Mouse (Mus musculus) spleen, embryonic (tissue): ENCODE data around the gene Atad2b.
"Not testable (repeated sequence)": the region's sequence is repeated elsewhere in the genome, so short reads cannot be mapped to it uniquely, and the experiment has no call there.

Experiments
- CTCF ChIA-PET: fragments of 350-600 bp; sonication (Branson Sonifier 250); formaldehyde crosslinking; loops from one replicate; lab custom pipeline; 2022; lab: Charles Lee

Atad2b gene

GRCm38 (mm10) chr12:4908391-4908790, 8.8 kb upstream of the Atad2b start:
- CTCF ChIA-PET, result interaction anchor here (0.6 kb wide), 1 partner anchor 52 kb away, joined by 5 read pairs; no protein-coding TSS in a partner anchor

- CTCF ChIA-PET, result not testable (repeated sequence)
Measured at GRCm38 (mm10) chr12:4910496-4910895, 6.7 kb upstream of the Atad2b start.

- CTCF ChIA-PET, result interaction anchor here (0.6 kb wide), 1 partner anchor 973 kb away, joined by 3 read pairs; no protein-coding TSS in a partner anchor
Measured at GRCm38 (mm10) chr12:4911716-4912115, 5.4 kb upstream of the Atad2b start.

- CTCF ChIA-PET, result interaction anchor here (0.7 kb wide), 1 partner anchor 28 kb away, joined by 4 read pairs; no protein-coding TSS in a partner anchor
Measured at GRCm38 (mm10) chr12:4914441-4914840, 2.7 kb upstream of the Atad2b start.

GRCm38 (mm10) chr12:4914944-4915343, 2.2 kb upstream of the Atad2b start:
- CTCF ChIA-PET, result interaction anchor here (0.7 kb wide), 1 partner anchor 29 kb away, joined by 4 read pairs; no protein-coding TSS in a partner anchor

- CTCF ChIA-PET, result interaction anchor here (0.9 kb wide), 1 partner anchor 12 kb away, joined by 3 read pairs; no protein-coding TSS in a partner anchor
Measured at GRCm38 (mm10) chr12:4917805-4918591, 845 bp downstream of the Atad2b start.

GRCm38 (mm10) chr12:4928197-4928596, 11.0 kb downstream of the Atad2b start:
- CTCF ChIA-PET, result interaction anchor here (0.6 kb wide), 1 partner anchor 1132 kb away, joined by 6 read pairs; no protein-coding TSS in a partner anchor

- CTCF ChIA-PET, result no interaction called here
Measured at GRCm38 (mm10) chr12:4930820-4931548, 13.8 kb downstream of the Atad2b start.

- CTCF ChIA-PET, result interaction anchor here (1.0 kb wide), 1 partner anchor 12 kb away, joined by 3 read pairs; no protein-coding TSS in a partner anchor
Measured at GRCm38 (mm10) chr12:4952272-4952671, 35.1 kb downstream of the Atad2b start.

GRCm38 (mm10) chr12:4953156-4953555, 36.0 kb downstream of the Atad2b start:
- CTCF ChIA-PET, result interaction anchor here (1.0 kb wide), 1 partner anchor 11 kb away, joined by 3 read pairs; no protein-coding TSS in a partner anchor

GRCm38 (mm10) chr12:4972939-4973338, 55.8 kb downstream of the Atad2b start:
- CTCF ChIA-PET, result no interaction called here

- CTCF ChIA-PET, result no interaction called here
Measured at GRCm38 (mm10) chr12:4978324-4978723, 61.2 kb downstream of the Atad2b start.

- CTCF ChIA-PET, result no interaction called here
Measured at GRCm38 (mm10) chr12:4996981-4997380, 79.8 kb downstream of the Atad2b start.

GRCm38 (mm10) chr12:5005338-5005737, 88.2 kb downstream of the Atad2b start:
- CTCF ChIA-PET, result no interaction called here

GRCm38 (mm10) chr12:5005776-5006175, 88.6 kb downstream of the Atad2b start:
- CTCF ChIA-PET, result not testable (repeated sequence)

GRCm38 (mm10) chr12:5008638-5009037, 91.5 kb downstream of the Atad2b start:
- CTCF ChIA-PET, result not testable (repeated sequence)

GRCm38 (mm10) chr12:5025226-5025861, 108.2 kb downstream of the Atad2b start:
- CTCF ChIA-PET, result no interaction called here

- CTCF ChIA-PET, result no interaction called here
Measured at GRCm38 (mm10) chr12:5029035-5029434, 111.9 kb downstream of the Atad2b start.

- CTCF ChIA-PET, result no interaction called here
Measured at GRCm38 (mm10) chr12:5038008-5038407, 120.9 kb downstream of the Atad2b start.

- CTCF ChIA-PET, result no interaction called here
Measured at GRCm38 (mm10) chr12:5044141-5044540, 127.0 kb downstream of the Atad2b start.

GRCm38 (mm10) chr12:5048104-5048503, 131.0 kb downstream of the Atad2b start:
- CTCF ChIA-PET, result no interaction called here

GRCm38 (mm10) chr12:5067590-5067989, 150.4 kb downstream of the Atad2b start:
- CTCF ChIA-PET, result no interaction called here
